Mouse (Mus musculus): ENCODE results near the gene Gm20425. TPM values are rescaled to one million over a fixed set of nuclear protein-coding genes. Genes with fewer than 3 reads are reported as not detected.

Gene Gm20425
- polyA plus RNA-seq, 1 experiment, result not detected

DNA sequence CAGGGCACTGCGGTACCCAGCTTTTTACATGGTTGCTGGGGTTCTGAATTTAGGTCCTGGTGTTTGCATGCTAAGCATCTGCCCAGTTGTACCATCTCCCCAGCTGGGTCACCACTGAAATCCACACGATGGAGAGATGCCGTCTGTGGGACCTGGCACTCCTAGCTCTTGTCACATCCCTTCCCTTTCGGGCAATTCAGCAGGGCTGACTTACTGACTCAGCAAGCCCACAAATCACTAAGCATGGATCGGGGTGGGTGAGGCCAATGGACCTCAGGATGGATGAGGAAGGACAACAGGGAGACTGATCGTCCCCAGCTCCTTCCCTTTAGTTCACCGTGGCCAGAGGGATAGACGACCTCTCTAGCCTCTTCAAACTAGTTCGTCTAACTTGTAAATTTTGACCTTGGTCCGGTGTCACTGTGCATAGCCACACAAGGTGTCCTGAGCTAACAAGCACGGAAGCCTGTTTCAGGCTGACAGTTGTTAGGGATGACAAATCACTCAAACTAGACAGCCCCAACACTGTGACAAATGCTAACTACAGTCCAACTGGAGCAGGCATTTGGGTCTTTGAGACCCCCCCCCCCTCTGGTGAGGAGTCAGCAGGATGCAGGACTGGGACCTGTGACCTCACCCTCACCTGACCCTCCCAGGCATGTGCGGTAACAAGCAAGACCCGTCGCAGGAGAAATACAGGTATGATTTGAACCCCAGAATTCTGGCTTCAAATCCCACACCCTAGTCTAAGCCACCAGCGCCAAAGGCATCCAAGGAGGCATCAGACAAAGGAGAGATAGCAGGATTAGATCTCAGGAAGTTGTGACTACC is 855 bp downstream of the Gm20425 start:
- Histone ChIP-seq H3K4me3 (replicated peaks; ENCODE audit: control insufficient read depth, low read depth, low read length) (peak overlapping the region; percentile 8), H3K4me1 (ENCODE audit: control insufficient read depth, insufficient read depth, low read length) (no peaks in the 10 kb centered on the region; the same call in 1 of the 2 replicates), H3K27ac (ENCODE audit: control insufficient read depth, insufficient read depth, low read depth, low read length, poor library complexity) (no peak overlapping the region)
- TF ChIP-seq CTCF (IDR thresholded peaks at IDR 0.05; ENCODE audit: control insufficient read depth, insufficient read depth, low read length) (no peak), POLR2A (IDR thresholded peaks at IDR 0.05; ENCODE audit: borderline replicate concordance, control insufficient read depth, low read depth, low read length) (no peak)
- WGBS, result 73% methylated on average over 15 of the region's 15 CpGs

- Histone ChIP-seq H3K4me3 (replicated peaks; ENCODE audit: control insufficient read depth, low read depth, low read length) (no peak overlapping the region), H3K27ac (ENCODE audit: control insufficient read depth, insufficient read depth, low read depth, low read length, poor library complexity) (no peak overlapping the region)
- 72% methylated on average over 13 of the region's 13 CpGs for WGBS
These were observed 1.6 kb downstream of the Gm20425 start for GRCm38 (mm10) chr9:103228370-103229003.

GRCm38 (mm10) chr9:103227760-103228159 is 2.3 kb downstream of the Gm20425 start:
- WGBS, result 86% methylated on average over 16 of the region's 16 CpGs
- no peak for TF ChIP-seq POLR2A (IDR thresholded peaks at IDR 0.05; ENCODE audit: borderline replicate concordance, control insufficient read depth, low read depth, low read length)
- TF ChIP-seq CTCF (IDR thresholded peaks at IDR 0.05; ENCODE audit: control insufficient read depth, insufficient read depth, low read length), result no peak
- H3K4me3 ChIP-seq (replicated peaks; ENCODE audit: control insufficient read depth, low read depth, low read length), result no peak overlapping the region
- H3K27ac ChIP-seq (ENCODE audit: control insufficient read depth, insufficient read depth, low read depth, low read length, poor library complexity), result no peak overlapping the region
- H3K4me1 ChIP-seq (ENCODE audit: control insufficient read depth, insufficient read depth, low read length), result no peaks in the 10 kb centered on the region; the same call in 1 of the 2 replicates

More at GRCm38 (mm10) chr9:103228370-103229003, 1.6 kb downstream of the Gm20425 start:
- no peak for TF ChIP-seq CTCF (IDR thresholded peaks at IDR 0.05; ENCODE audit: control insufficient read depth, insufficient read depth, low read length)
- H3K4me1 ChIP-seq (ENCODE audit: control insufficient read depth, insufficient read depth, low read length), result no peaks in the 10 kb centered on the region; the same call in 1 of the 2 replicates

DNA sequence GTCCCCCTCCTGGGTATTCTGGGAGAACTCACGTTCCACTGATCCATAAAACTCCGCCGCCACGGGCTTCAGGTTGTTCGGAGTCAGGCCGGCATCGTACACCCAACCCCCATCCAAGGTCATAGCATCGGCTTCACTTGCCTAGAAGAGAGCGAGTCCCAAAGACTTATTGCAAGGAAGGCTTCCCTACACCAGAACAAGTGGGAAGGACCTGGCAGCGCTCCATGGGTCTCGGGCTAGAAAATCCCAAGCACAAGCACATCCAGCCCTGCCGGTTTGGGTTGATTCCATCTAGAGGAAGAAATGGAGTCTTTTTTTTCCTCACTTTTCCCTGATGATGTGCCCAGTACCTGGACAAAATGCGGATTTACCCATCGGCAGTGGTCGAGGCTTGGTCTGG is 3.3 kb downstream of the Gm20425 start:
- Histone ChIP-seq H3K4me3 (replicated peaks; ENCODE audit: control insufficient read depth, low read depth, low read length) (no peak overlapping the region), H3K27ac (ENCODE audit: control insufficient read depth, insufficient read depth, low read depth, low read length, poor library complexity) (no peak overlapping the region), H3K4me1 (ENCODE audit: control insufficient read depth, insufficient read depth, low read length) (no peaks in the 10 kb centered on the region; the same call in 1 of the 2 replicates)
- TF ChIP-seq POLR2A (IDR thresholded peaks at IDR 0.05; ENCODE audit: borderline replicate concordance, control insufficient read depth, low read depth, low read length) (no peak), CTCF (IDR thresholded peaks at IDR 0.05; ENCODE audit: control insufficient read depth, insufficient read depth, low read length) (no peak)
- WGBS, result 92% methylated on average over 15 of the region's 15 CpGs

- Histone ChIP-seq H3K27ac (ENCODE audit: control insufficient read depth, insufficient read depth, low read depth, low read length, poor library complexity) (no peak overlapping the region), H3K4me1 (ENCODE audit: control insufficient read depth, insufficient read depth, low read length) (no peaks in the 10 kb centered on the region; the same call in 1 of the 2 replicates), H3K4me3 (replicated peaks; ENCODE audit: control insufficient read depth, low read depth, low read length) (no peak overlapping the region)
- peak; percentile 67 for TF ChIP-seq CTCF (IDR thresholded peaks at IDR 0.05; ENCODE audit: control insufficient read depth, insufficient read depth, low read length)
- no peak for TF ChIP-seq POLR2A (IDR thresholded peaks at IDR 0.05; ENCODE audit: borderline replicate concordance, control insufficient read depth, low read depth, low read length)
- WGBS, result 59% methylated on average over 3 of the region's 3 CpGs
These were observed 4.6 kb downstream of the Gm20425 start for GRCm38 (mm10) chr9:103225464-103225863.

- Histone ChIP-seq H3K4me1 (ENCODE audit: control insufficient read depth, insufficient read depth, low read length) (no peaks in the 10 kb centered on the region), H3K4me3 (replicated peaks; ENCODE audit: control insufficient read depth, low read depth, low read length) (no peak overlapping the region), H3K27ac (ENCODE audit: control insufficient read depth, insufficient read depth, low read depth, low read length, poor library complexity) (no peak overlapping the region)
- WGBS, result 92% methylated on average over 7 of the region's 7 CpGs
- TF ChIP-seq CTCF (IDR thresholded peaks at IDR 0.05; ENCODE audit: control insufficient read depth, insufficient read depth, low read length), result no peak
- TF ChIP-seq POLR2A (IDR thresholded peaks at IDR 0.05; ENCODE audit: borderline replicate concordance, control insufficient read depth, low read depth, low read length), result no peak
These were observed 5.4 kb downstream of the Gm20425 start for GRCm38 (mm10) chr9:103224721-103225120.

DNA sequence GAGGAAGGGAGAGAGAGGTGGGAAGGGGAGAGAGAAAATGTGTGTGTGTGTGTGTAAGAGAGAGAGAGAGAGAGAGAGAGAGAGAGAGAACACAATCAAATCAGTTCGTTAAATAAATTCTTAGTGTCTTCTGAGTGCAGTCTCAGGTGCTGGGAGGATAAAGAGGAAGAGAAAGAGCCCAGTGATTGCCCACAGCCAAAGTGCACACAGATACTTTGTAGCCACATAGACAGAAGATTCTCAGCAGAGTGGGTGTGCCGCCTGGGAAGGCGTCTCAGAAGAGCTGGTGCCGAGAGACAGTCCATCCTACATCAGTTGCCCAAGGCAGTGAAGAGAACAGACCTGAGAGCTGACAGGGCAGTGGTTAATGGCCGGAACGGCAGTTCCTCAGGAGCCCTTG is 15.8 kb downstream of the Gm20425 start:
- Histone ChIP-seq H3K4me3 (replicated peaks; ENCODE audit: control insufficient read depth, low read depth, low read length) (no peak overlapping the region), H3K27ac (ENCODE audit: control insufficient read depth, insufficient read depth, low read depth, low read length, poor library complexity) (no peak overlapping the region), H3K4me1 (ENCODE audit: control insufficient read depth, insufficient read depth, low read length) (no peaks in the 10 kb centered on the region)
- TF ChIP-seq POLR2A (IDR thresholded peaks at IDR 0.05; ENCODE audit: borderline replicate concordance, control insufficient read depth, low read depth, low read length), result no peak
- TF ChIP-seq CTCF (IDR thresholded peaks at IDR 0.05; ENCODE audit: control insufficient read depth, insufficient read depth, low read length), result no peak
- 82% methylated on average over 6 of the region's 6 CpGs for WGBS

- H3K4me3 ChIP-seq (replicated peaks; ENCODE audit: control insufficient read depth, low read depth, low read length), result no peak overlapping the region
- H3K4me1 ChIP-seq (ENCODE audit: control insufficient read depth, insufficient read depth, low read length), result no peaks in the 10 kb centered on the region
- no peak overlapping the region for H3K27ac ChIP-seq (ENCODE audit: control insufficient read depth, insufficient read depth, low read depth, low read length, poor library complexity)
- TF ChIP-seq POLR2A (IDR thresholded peaks at IDR 0.05; ENCODE audit: borderline replicate concordance, control insufficient read depth, low read depth, low read length) (no peak), CTCF (IDR thresholded peaks at IDR 0.05; ENCODE audit: control insufficient read depth, insufficient read depth, low read length) (no peak)
- 50% methylated on average over 2 of the region's 2 CpGs for WGBS
These were observed 16.5 kb downstream of the Gm20425 start for GRCm38 (mm10) chr9:103213631-103214030.

All from bone marrow, adult 2 months (tissue).